Mouse (Mus musculus) neural tube, embryonic 15.5 days (tissue): ENCODE results near the gene Hnrnpl. TPM values are rescaled to one million over a fixed set of nuclear protein-coding genes. Genes with fewer than 3 reads are reported as not detected.

Source experiments
- ATAC-seq: fragments of 200-750 bp; cut with Nextera tagmentation; 2 replicates; pipeline ENCODE4 v1.8.0; 2017; ENCODE audit warnings: mild to moderate bottlenecking, moderate TSS enrichment, moderate library complexity; ENCODE audit not compliant: low FRiP score
- H3K27ac ChIP-seq: fragments of 300-500 bp; sonication (generic); replicated peaks from 2 replicates; pipeline ENCODE4 v1.5.1; 2015; ENCODE audit warnings: mild to moderate bottlenecking, inconsistent platforms
- H3K27me3 ChIP-seq: fragments of 300-500 bp; sonication (generic); replicated peaks from 2 replicates; pipeline ENCODE4 v1.6.1; 2015; ENCODE audit warnings: inconsistent platforms
- H3K36me3 ChIP-seq: fragments of 300-500 bp; sonication (generic); 2 replicates; pipeline ENCODE4 v1.6.1; 2015; ENCODE audit warnings: inconsistent platforms
- H3K4me1 ChIP-seq: fragments of 300-500 bp; sonication (generic); 2 replicates; pipeline ENCODE4 v1.6.1; 2015; ENCODE audit warnings: inconsistent platforms
- H3K4me2 ChIP-seq: fragments of 300-500 bp; sonication (generic); 2 replicates; pipeline ENCODE4 v1.6.1; 2015; ENCODE audit warnings: inconsistent platforms, mild to moderate bottlenecking, moderate library complexity
- H3K4me3 ChIP-seq: fragments of 300-500 bp; sonication (generic); replicated peaks from 2 replicates; pipeline ENCODE4 v1.5.1; 2015; ENCODE audit warnings: mild to moderate bottlenecking, inconsistent platforms
- H3K9ac ChIP-seq: fragments of 300-500 bp; sonication (generic); replicated peaks from 2 replicates; pipeline ENCODE4 v1.6.1; 2015; ENCODE audit warnings: mild to moderate bottlenecking, inconsistent platforms
- H3K9me3 ChIP-seq: fragments of 300-500 bp; sonication (generic); replicated peaks from 2 replicates; pipeline ENCODE4 v1.6.1; 2016; ENCODE audit warnings: inconsistent platforms
- WGBS: fragments of 180-500 bp; shearing (Covaris S2); methylation state at CpG from one replicate; pipeline ENCODE4 v1.1.7; 2015; ENCODE audit warnings: mixed read lengths; 5-methylcytosine and 5-hydroxymethylcytosine counted together
- polyA plus RNA-seq: library from polyadenylated mRNA; unstranded; fragments of >200 nt; fragmentation: Nextera tagmentation; extraction: Ambion mirVana; gene quantifications from 2 replicates; pipeline ENCODE4 v1.2.1, GENCODE M21; 2015

The Hnrnpl gene
- polyA plus RNA-seq, 1 experiment from 2014 or later = 158 TPM

DNA sequence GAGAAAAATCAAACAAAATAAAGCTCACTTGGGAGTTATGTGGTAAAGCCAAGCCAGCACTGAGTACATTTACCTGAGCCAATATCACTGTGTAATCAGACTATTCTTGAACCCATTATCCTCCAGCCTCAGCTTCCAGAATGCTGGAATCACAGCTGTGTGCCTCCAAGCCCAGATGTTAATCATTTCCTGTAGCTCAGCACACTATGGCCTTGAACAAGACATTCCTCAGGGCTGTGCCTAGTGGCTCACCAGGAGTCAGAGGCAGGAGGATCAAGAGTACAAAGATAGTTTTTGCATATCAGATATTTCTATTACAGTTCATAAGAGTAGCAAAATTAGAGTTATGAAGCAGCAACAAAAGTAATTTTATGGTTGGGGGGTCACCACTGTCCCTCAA, 16.6 kb upstream of the Hnrnpl start:
- Histone ChIP-seq H3K9ac (no peak overlapping the region), H3K9me3 (no peaks in the 10 kb centered on the region), H3K27ac (no peak overlapping the region), H3K27me3 (no peaks in the 10 kb centered on the region), H3K4me3 (no peak overlapping the region), H3K4me1 (peaks cover 6% of the 10 kb centered on the region; the same call in 1 of the 2 replicates), H3K4me2 (no peak overlapping the region), H3K36me3 (peaks cover 11% of the 10 kb centered on the region)
- ATAC-seq = no peak

DNA sequence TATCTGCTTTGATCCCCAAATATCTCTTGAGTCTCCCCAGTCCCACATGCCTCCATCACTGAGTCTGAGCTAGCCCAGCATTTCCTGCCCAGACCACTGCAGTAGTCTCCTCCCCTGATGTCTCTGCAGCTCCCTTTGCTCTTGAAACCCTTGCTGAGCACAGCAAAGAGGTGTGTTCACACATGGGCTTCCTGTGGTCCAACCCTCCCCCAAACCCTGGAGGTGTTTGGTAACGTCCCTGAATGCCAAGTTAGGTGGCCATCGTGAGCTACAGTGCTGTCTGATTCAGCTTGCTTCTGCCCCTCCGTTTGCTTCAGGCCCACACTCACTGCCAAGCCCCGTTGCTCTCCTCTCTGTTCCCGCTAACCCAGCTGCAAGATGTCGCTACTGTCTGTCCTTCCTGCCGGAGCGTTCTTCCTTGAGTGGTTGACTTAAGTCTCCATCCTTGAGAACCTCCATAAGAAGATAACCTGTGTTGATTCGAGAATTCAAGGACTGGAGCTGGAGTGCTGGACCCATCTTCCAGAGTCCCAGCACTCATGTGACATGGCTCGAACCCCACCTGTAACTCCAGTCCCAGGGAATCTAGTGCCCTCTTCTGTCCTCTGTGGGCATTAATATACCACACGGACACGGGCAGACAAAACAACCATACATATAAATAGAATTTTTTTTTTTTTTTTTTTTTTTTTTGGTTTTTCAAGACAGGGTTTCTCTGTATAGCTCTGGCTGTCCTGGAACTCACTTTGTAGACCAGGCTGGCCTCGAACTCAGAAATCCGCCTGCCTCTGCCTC, 15.8 kb upstream of the Hnrnpl start:
- Histone ChIP-seq H3K9ac (no peak overlapping the region), H3K27ac (no peak overlapping the region), H3K27me3 (no peaks in the 10 kb centered on the region), H3K9me3 (no peaks in the 10 kb centered on the region), H3K36me3 (peaks cover 8% of the 10 kb centered on the region; the same call in 1 of the 2 replicates), H3K4me1 (peaks cover 9% of the 10 kb centered on the region), H3K4me3 (no peak overlapping the region), H3K4me2 (no peak overlapping the region)
- 82% methylated on average over 14 of the region's 14 CpGs for WGBS
- no peak for ATAC-seq

DNA sequence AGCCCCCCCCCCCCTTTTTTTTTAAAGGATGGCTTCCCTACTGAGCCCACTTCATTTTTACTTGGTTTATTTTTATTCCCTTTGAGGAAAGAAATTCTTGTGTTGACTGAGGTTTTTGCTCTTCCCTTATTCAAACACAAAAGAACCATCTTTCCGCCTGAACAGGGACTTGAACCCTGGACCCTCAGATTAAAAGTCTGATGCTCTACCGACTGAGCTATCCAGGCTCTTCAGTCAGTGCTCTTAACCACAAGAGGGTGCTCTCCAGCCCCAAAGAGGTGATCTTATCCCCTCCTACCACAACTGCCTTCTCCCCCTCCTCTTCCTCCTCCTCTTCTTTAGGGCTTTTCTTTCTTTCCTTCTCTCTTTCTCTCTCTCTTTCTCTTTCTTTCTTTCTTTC, 14.5 kb upstream of the Hnrnpl start:
- Histone ChIP-seq H3K4me1 (peaks cover 9% of the 10 kb centered on the region), H3K9ac (no peak overlapping the region), H3K9me3 (no peaks in the 10 kb centered on the region), H3K27me3 (no peaks in the 10 kb centered on the region), H3K36me3 (no peaks in the 10 kb centered on the region), H3K4me2 (no peak overlapping the region), H3K27ac (no peak overlapping the region), H3K4me3 (no peak overlapping the region)
- WGBS = 51% methylated on average over 2 of the region's 2 CpGs
- no peak for ATAC-seq

DNA sequence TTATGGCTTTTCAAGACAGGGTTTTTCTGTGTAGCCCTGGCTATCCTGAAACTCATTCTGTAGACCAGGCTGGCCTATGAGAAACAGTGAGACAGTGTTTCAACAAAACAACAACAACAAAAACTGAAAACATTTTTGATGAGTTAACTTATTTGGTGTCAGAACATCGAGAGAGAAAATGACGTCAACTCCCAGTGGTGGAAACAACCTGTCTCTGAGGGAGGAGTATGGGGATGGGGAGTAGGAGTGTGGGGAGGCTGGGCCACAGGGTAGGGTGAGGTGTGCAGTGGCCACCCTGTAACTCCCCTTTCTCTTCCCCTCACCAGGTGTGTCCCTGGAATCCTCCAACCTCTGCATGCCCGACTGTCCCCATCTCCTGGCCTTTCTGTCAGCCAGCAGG, 13.8 kb upstream of the Hnrnpl start:
- 82% methylated on average over 3 of the region's 3 CpGs for WGBS

DNA sequence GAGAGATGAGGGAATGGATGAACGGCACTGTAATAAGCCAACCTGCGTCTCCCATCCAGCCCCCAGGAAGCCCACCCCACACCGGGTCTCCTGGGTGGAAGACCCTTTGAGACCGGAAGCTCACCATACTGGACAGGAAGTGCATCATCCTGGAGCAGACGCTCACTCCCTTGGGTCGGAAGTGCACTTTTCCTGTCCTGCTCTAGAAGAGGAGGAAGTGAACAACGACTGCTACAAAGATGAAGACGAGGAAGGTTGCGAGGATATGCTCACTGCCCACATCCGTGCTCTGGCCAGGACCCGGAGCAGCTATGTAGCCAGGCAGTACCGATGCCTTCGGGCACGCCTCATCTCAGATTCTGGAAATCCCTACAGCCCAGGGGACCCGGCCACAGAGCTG, 12.5 kb upstream of the Hnrnpl start:
- no peaks in the 10 kb centered on the region for H3K27me3 ChIP-seq
- 80% methylated on average over 15 of the region's 15 CpGs for WGBS
- H3K9ac ChIP-seq = no peak overlapping the region
- H3K4me3 ChIP-seq = no peak overlapping the region
- no peak for ATAC-seq
- no peaks in the 10 kb centered on the region for H3K9me3 ChIP-seq
- H3K36me3 ChIP-seq = no peaks in the 10 kb centered on the region
- H3K4me2 ChIP-seq = peak overlapping the region; percentile 43; the same call in 1 of the 2 replicates
- H3K4me1 ChIP-seq = peaks cover 9% of the 10 kb centered on the region
- H3K27ac ChIP-seq = no peak overlapping the region

More for the DNA sequence above, 13.8 kb upstream of the Hnrnpl start:
- Histone ChIP-seq H3K27me3 (no peaks in the 10 kb centered on the region), H3K9me3 (no peaks in the 10 kb centered on the region), H3K9ac (no peak overlapping the region), H3K27ac (no peak overlapping the region), H3K36me3 (no peaks in the 10 kb centered on the region), H3K4me2 (no peak overlapping the region), H3K4me1 (peaks cover 9% of the 10 kb centered on the region), H3K4me3 (no peak overlapping the region)
- ATAC-seq = no peak

DNA sequence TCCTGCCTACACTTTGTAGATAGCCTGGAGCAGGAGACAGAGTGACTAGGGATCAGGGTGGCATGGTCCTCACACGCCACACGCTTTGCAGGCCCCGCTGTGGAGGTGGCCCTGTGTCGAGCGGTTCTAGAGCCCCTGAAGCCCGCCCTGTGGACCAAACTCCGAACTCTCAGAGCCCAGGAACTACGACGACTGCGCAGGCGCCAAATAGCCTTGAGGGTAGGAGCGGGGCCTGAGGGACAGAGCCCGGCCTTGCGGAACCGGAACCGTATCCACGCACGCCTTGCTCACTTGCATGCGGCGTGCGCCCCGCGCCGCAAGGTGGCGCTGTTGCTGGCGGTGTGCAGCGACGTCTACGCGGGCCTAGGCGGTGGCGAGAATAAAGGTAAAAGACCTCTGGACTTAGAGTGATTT, 11.8 kb upstream of the Hnrnpl start:
- Histone ChIP-seq H3K36me3 (no peaks in the 10 kb centered on the region), H3K27ac (no peak overlapping the region), H3K9me3 (no peaks in the 10 kb centered on the region), H3K9ac (no peak overlapping the region), H3K4me3 (no peak overlapping the region), H3K4me2 (peak overlapping the region; percentile 43), H3K4me1 (peaks cover 9% of the 10 kb centered on the region), H3K27me3 (no peaks in the 10 kb centered on the region)
- WGBS = 18% methylated on average over 32 of the region's 32 CpGs
- peak; percentile 65 for ATAC-seq

DNA sequence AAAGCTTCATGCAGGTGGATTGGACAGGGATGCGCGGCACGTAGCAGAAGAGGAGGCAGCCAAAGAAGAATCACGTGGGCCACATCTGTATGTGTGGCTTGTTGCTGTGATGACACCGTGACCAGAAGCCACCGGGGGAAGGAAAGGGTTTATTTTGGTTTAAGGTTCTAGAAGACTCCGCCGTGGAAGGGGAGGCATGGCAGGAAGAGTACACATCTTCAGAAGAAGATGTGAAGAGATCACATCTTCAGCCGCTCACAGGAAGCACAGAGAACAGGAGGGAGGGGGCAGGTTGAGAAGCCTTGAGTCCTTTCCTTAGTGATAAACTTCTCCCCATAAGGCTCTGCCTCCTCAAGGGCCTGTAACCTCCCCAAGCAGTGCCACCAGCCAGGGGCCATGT, 8.3 kb upstream of the Hnrnpl start:
- H3K4me1 ChIP-seq = peaks cover 17% of the 10 kb centered on the region
- no peak overlapping the region for H3K4me2 ChIP-seq
- WGBS = 95% methylated on average over 9 of the region's 9 CpGs
- ATAC-seq = no peak
- no peak overlapping the region for H3K27ac ChIP-seq
- no peaks in the 10 kb centered on the region for H3K9me3 ChIP-seq
- no peaks in the 10 kb centered on the region for H3K27me3 ChIP-seq
- H3K36me3 ChIP-seq = no peaks in the 10 kb centered on the region
- no peak overlapping the region for H3K9ac ChIP-seq
- no peak overlapping the region for H3K4me3 ChIP-seq

DNA sequence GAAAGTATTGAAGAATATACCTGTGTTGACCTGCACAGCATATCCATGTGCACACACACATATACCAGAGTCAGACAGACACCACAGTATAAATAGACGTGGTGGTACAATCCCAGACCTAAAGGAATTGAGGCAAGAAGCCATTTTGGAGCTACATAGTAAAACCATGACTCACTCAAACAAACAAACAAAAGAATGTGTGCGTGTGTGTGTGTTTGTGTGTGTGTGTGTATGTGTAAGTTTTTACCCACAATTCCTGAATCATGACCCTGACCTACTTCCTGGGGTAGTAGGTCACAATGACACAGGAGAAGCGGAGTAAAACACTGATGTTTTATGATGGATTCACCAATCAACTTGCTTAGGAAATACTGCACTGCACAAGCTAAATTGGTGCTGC, 6.9 kb upstream of the Hnrnpl start:
- Histone ChIP-seq H3K9me3 (no peaks in the 10 kb centered on the region), H3K4me1 (peaks cover 14% of the 10 kb centered on the region), H3K27ac (peak overlapping the region; percentile 74), H3K4me2 (no peak overlapping the region), H3K9ac (no peak overlapping the region), H3K27me3 (no peaks in the 10 kb centered on the region), H3K4me3 (no peak overlapping the region), H3K36me3 (no peaks in the 10 kb centered on the region)
- no peak for ATAC-seq
- WGBS = 68% methylated on average over 3 of the region's 3 CpGs

DNA sequence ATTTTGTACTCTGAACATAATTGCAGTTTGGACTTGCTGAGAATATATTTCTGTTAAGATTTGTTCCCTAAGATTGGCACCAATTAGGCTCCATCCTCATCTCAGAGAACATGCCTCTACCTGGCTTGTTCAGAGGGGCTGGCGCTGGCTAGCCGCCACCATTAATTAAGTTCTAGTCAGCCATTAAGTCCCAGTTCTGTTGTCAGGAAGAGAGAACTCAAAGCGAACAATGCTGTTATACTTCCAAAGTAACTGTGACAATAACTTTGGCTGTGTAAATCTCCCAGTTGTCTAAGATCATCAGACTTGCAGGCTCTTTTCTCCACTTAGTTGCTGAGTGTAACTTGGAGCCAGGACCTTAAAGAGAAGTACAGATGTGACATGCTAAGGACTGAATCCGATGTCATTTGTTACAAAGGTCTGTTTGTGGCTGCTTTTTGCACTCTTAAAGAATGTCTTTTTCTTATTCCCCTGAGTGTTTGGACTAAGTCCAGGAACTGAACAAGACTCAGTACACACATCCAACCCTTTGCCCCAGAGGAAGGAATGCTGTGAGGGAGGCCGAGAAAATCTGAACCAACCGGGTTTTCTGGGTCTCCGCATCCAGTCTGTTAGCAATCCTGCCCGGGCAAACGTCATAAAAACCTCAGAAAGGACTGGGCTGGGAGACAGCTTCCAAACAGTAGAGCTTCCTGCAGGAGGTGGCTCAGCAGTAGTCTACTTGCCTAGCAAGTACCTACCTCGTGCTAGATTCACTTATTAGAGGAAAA, 6.3 kb upstream of the Hnrnpl start:
- Histone ChIP-seq H3K4me2 (no peak overlapping the region), H3K4me1 (peaks cover 8% of the 10 kb centered on the region), H3K36me3 (no peaks in the 10 kb centered on the region), H3K9me3 (no peaks in the 10 kb centered on the region), H3K9ac (no peak overlapping the region), H3K4me3 (no peak overlapping the region), H3K27ac (peak overlapping the region; percentile 74), H3K27me3 (no peaks in the 10 kb centered on the region)
- WGBS = 15% methylated on average over 10 of the region's 10 CpGs
- ATAC-seq = no peak

DNA sequence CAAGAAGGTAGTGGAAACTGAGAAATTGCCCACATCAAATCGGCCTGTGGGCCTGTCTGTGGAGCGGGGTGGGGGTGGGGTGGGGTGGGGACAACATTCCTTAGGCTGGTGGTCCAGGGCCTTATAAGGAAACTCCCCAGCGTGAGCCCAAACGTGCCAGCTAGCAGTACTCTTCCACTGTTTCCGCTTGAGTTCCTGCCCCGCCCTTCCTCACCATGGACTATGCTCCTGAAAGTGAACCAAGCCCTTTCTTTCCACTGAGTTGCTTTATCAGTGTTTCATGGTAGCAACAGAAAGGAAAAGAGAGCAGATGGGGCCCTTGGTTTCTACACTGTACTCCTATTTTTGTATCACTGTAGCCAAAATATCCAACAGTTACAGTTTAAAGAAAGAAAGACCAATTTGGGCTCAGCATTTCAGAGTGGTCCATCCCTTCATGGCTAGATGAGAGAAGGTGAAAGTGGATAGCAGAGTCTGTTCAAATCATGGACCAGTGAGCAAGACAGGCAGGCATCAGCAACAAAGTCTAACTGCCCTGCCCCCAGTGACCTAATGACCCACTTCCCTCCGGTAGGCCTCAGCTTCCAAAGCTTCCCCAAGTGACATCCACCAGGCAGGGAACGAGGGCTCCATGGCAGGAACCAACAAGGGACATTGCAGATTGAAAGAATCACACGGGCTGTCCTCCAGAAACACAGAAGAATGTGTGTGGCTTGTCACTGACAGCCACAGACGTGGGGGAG, 5.3 kb upstream of the Hnrnpl start:
- WGBS = 10% methylated on average over 10 of the region's 10 CpGs
- Histone ChIP-seq H3K4me2 (no peak overlapping the region), H3K27me3 (no peaks in the 10 kb centered on the region), H3K4me3 (no peak overlapping the region), H3K4me1 (peaks cover 14% of the 10 kb centered on the region), H3K9me3 (no peaks in the 10 kb centered on the region), H3K27ac (peak overlapping the region; percentile 74), H3K36me3 (no peaks in the 10 kb centered on the region), H3K9ac (no peak overlapping the region)
- ATAC-seq = no peak

DNA sequence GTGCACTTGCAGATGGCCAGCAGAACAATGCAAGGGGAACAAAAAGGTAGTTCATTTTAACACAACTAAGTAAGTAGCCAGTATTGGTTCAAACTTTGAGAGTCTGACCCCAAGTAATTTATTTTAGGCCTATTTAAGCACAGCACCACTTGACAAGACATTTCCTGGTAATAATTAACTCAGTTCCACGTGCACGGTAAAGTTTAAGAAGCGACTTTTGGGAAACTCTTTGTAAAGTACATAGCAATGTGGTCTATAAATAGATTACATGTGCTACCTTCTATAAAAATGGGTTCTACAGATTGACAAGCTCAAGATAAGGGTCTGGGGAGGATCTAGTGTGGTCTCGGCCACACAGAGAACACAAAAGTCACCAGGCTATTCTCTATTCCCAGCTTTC, 4.6 kb upstream of the Hnrnpl start:
- ATAC-seq = no peak
- Histone ChIP-seq H3K9me3 (no peaks in the 10 kb centered on the region), H3K27ac (peak overlapping the region; percentile 74; the same call in 1 of the 2 replicates), H3K4me3 (no peak overlapping the region), H3K9ac (no peak overlapping the region), H3K4me1 (peaks cover 18% of the 10 kb centered on the region), H3K27me3 (no peaks in the 10 kb centered on the region), H3K4me2 (no peak overlapping the region), H3K36me3 (no peaks in the 10 kb centered on the region)
- 39% methylated on average over 4 of the region's 4 CpGs for WGBS
